Mouse (Mus musculus): ENCODE measurements around the gene Vmn2r112. TPM values are rescaled to one million over a fixed set of nuclear protein-coding genes. Genes with fewer than 3 reads are reported as not detected.
"Not testable (repeated sequence)": the region's sequence is repeated elsewhere in the genome, so short reads cannot be mapped to it uniquely, and the experiment has no call there.

Vmn2r112 gene
- not detected in 2 replicates for polyA plus RNA-seq (2015; fragmentation: Nextera tagmentation; extraction: Ambion mirVana)

DNA sequence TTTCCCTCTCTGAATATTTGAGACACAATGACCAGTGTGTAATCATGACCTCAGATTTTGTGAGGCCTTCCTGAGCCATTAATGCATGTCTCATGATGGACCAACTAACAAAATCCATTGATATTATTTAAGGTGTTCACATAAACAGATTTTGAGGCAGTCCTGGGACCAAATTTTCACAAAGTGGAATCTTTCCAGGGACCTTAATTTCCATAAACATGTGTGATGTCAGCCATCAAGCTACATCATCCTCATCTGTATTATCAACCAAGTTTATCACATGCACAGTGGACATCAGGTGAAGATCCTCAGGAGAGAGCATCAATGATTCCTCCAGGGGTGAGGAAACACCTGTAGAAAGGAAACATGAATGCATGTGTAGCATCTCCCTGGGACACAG lies at the start of gene Vmn2r112:
Vmn2r112 (plus strand) TSS at position 301 of the 400 bp plus-strand sequence.
- not testable (repeated sequence) for H3K4me3 ChIP-seq (ENCODE audit: low read length); H3K27me3 ChIP-seq (replicated peaks; ENCODE audit: control insufficient read depth, insufficient read depth, low read length); H3K9ac ChIP-seq (ENCODE audit: low read depth, low read length); H3K4me1 ChIP-seq (ENCODE audit: control insufficient read depth, insufficient read depth, low read length); H3K36me3 ChIP-seq (ENCODE audit: control insufficient read depth, insufficient read depth, low read length); H3K27ac ChIP-seq (ENCODE audit: low read length); H3K9me3 ChIP-seq (ENCODE audit: control insufficient read depth, low read length); ATAC-seq; H3K4me2 ChIP-seq (ENCODE audit: low read depth, low read length)

DNA sequence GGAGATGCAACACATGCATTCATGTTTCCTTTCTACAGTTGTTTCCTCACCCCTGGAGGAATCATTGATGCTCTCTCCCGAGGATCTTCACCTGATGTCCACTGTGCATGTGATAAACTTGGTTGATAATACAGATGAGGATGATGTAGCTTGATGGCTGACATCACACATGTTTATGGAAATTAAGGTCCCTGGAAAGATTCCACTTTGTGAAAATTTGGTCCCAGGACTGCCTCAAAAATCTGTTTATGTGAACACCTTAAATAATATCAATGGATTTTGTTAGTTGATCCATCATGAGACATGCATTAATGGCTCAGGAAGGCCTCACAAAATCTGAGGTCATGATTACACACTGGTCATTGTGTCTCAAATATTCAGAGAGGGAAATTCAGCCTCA lies 27.4 kb upstream of the Vmn2r112 start, which contains the start of gene Vmn2r111:
Vmn2r111 (minus strand) TSS at position 101 of the 400 bp plus-strand sequence.
- not testable (repeated sequence) for H3K36me3 ChIP-seq (ENCODE audit: control insufficient read depth, insufficient read depth, low read length); H3K27ac ChIP-seq (ENCODE audit: low read length); ATAC-seq; H3K9me3 ChIP-seq (ENCODE audit: control insufficient read depth, low read length); H3K4me1 ChIP-seq (ENCODE audit: control insufficient read depth, insufficient read depth, low read length); H3K4me2 ChIP-seq (ENCODE audit: low read depth, low read length); H3K9ac ChIP-seq (ENCODE audit: low read depth, low read length); H3K4me3 ChIP-seq (ENCODE audit: low read length); H3K27me3 ChIP-seq (replicated peaks; ENCODE audit: control insufficient read depth, insufficient read depth, low read length)
- 59% methylated on average over 1 of the region's 1 CpGs for WGBS

DNA sequence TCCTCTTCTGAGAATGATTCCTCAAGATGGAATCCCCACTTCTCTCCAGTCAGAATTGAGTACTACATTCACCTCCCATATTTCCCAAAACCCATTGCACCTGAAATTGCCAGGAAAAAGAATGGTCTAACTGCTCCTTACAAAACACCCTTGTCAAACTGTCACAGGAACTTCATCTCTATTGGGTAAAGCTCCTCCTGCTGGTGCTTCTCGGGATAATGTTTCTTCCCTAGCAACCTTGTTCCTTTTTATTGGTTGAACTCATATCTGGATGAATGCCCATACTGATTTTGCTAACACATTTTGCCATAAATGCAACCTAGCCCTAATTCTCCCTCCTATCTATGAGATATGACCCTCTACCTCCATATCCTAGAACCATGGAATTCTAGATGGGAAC lies 29.9 kb downstream of the Vmn2r112 start:
- Histone ChIP-seq H3K4me1 (ENCODE audit: control insufficient read depth, insufficient read depth, low read length) (no peaks in the 10 kb centered on the region), H3K9me3 (ENCODE audit: control insufficient read depth, low read length) (no peaks in the 10 kb centered on the region), H3K27me3 (replicated peaks; ENCODE audit: control insufficient read depth, insufficient read depth, low read length) (no peaks in the 10 kb centered on the region), H3K36me3 (ENCODE audit: control insufficient read depth, insufficient read depth, low read length) (no peaks in the 10 kb centered on the region), H3K4me3 (ENCODE audit: low read length) (no peak overlapping the region), H3K9ac (ENCODE audit: low read depth, low read length) (no peak overlapping the region), H3K27ac (ENCODE audit: low read length) (no peak overlapping the region), H3K4me2 (ENCODE audit: low read depth, low read length) (no peak overlapping the region)
- WGBS, result 64% methylated on average over 1 of the region's 1 CpGs
- no peak for ATAC-seq

Other genes with a start within 250 kb of the Vmn2r112 start
- gene Zfp944, start 239.6 kb upstream of the Vmn2r112 start, polyA plus RNA-seq (2015; fragmentation: Nextera tagmentation; extraction: Ambion mirVana), result 11.0 and 11.1 TPM in 2 replicates
- 7.5 and 7.8 TPM in 2 replicates for gene Zfp758, start 239.5 kb upstream of the Vmn2r112 start, polyA plus RNA-seq (2015; fragmentation: Nextera tagmentation; extraction: Ambion mirVana)
- gene Zfp946, start 176.7 kb upstream of the Vmn2r112 start, polyA plus RNA-seq (2015; fragmentation: Nextera tagmentation; extraction: Ambion mirVana), result 13.3 and 15.1 TPM in 2 replicates
- gene Vmn2r111, start 27.5 kb upstream of the Vmn2r112 start, polyA plus RNA-seq (2015; fragmentation: Nextera tagmentation; extraction: Ambion mirVana), result not detected in 2 replicates